Mouse (Mus musculus): ENCODE measurements around the gene Gprc5a. TPM values are rescaled to one million over a fixed set of nuclear protein-coding genes. Genes with fewer than 3 reads are reported as not detected.

The Gprc5a gene
- 0.66 TPM in 1 of 2 replicates, not detected in the other for polyA plus RNA-seq (2014; fragmentation: Nextera tagmentation; extraction: Ambion mirVana)

- no peaks in the 10 kb centered on the region for H3K9me3 ChIP-seq (ENCODE audit: control insufficient read depth, low read length)
- H3K4me1 ChIP-seq (ENCODE audit: control insufficient read depth, insufficient read depth, low read length) = peaks cover 8% of the 10 kb centered on the region; the same call in 1 of the 2 replicates
- H3K4me2 ChIP-seq (ENCODE audit: low read length) = peak within 1 kb of the TSS; percentile 71
- H3K27me3 ChIP-seq (ENCODE audit: control insufficient read depth, insufficient read depth, low read length) = peaks cover 15% of the 10 kb centered on the region; the same call in 1 of the 2 replicates
- no peak within 1 kb of the TSS for H3K27ac ChIP-seq (replicated peaks; ENCODE audit: low read depth, low read length)
- H3K9ac ChIP-seq (replicated peaks; ENCODE audit: low read length) = peak within 1 kb of the TSS; percentile 31; the same call in 1 of the 2 replicates
- under 1% methylated on average over 44 of the region's 44 CpGs for WGBS
- peak within 1 kb of the TSS; percentile 40 for H3K4me3 ChIP-seq (replicated peaks; ENCODE audit: low read depth, low read length)
- DNase-seq = peak; percentile 57
- 0 out of 2 replicates have a peak, but pooled peaks have one; percentile 37 for ATAC-seq (ENCODE audit: low FRiP score, low TSS enrichment)
- no peaks in the 10 kb centered on the region for H3K36me3 ChIP-seq (ENCODE audit: control insufficient read depth, insufficient read depth, low read length)
These were observed at the start of gene Gprc5a for GRCm38 (mm10) chr6:135065236-135065957. TSS of gene Gprc5a (plus strand) at chr6:135065651.

- Histone ChIP-seq H3K4me2 (ENCODE audit: low read length) (no peak overlapping the region), H3K27me3 (ENCODE audit: control insufficient read depth, insufficient read depth, low read length) (no peaks in the 10 kb centered on the region), H3K9ac (replicated peaks; ENCODE audit: low read length) (no peak overlapping the region), H3K4me1 (ENCODE audit: control insufficient read depth, insufficient read depth, low read length) (peaks cover 4% of the 10 kb centered on the region), H3K9me3 (ENCODE audit: control insufficient read depth, low read length) (no peaks in the 10 kb centered on the region), H3K36me3 (ENCODE audit: control insufficient read depth, insufficient read depth, low read length) (peaks cover 87% of the 10 kb centered on the region), H3K27ac (replicated peaks; ENCODE audit: low read depth, low read length) (no peak overlapping the region), H3K4me3 (replicated peaks; ENCODE audit: low read depth, low read length) (no peak overlapping the region)
- ATAC-seq (ENCODE audit: low FRiP score, low TSS enrichment) = no peak
- no peak for DNase-seq
- WGBS = 94% methylated on average over 11 of the region's 11 CpGs
These were observed 48.2 kb upstream of the Gprc5a start for GRCm38 (mm10) chr6:135017211-135017610.

- Histone ChIP-seq H3K27ac (replicated peaks; ENCODE audit: low read depth, low read length) (no peak overlapping the region), H3K9me3 (ENCODE audit: control insufficient read depth, low read length) (no peaks in the 10 kb centered on the region), H3K9ac (replicated peaks; ENCODE audit: low read length) (no peak overlapping the region), H3K27me3 (ENCODE audit: control insufficient read depth, insufficient read depth, low read length) (no peaks in the 10 kb centered on the region), H3K4me2 (ENCODE audit: low read length) (no peak overlapping the region), H3K36me3 (ENCODE audit: control insufficient read depth, insufficient read depth, low read length) (peaks cover 99% of the 10 kb centered on the region), H3K4me1 (ENCODE audit: control insufficient read depth, insufficient read depth, low read length) (no peaks in the 10 kb centered on the region), H3K4me3 (replicated peaks; ENCODE audit: low read depth, low read length) (no peak overlapping the region)
- no peak for ATAC-seq (ENCODE audit: low FRiP score, low TSS enrichment)
- DNase-seq = no peak
- 86% methylated on average over 10 of the region's 10 CpGs for WGBS
These were observed 45.9 kb upstream of the Gprc5a start for GRCm38 (mm10) chr6:135019564-135019963.

DNA sequence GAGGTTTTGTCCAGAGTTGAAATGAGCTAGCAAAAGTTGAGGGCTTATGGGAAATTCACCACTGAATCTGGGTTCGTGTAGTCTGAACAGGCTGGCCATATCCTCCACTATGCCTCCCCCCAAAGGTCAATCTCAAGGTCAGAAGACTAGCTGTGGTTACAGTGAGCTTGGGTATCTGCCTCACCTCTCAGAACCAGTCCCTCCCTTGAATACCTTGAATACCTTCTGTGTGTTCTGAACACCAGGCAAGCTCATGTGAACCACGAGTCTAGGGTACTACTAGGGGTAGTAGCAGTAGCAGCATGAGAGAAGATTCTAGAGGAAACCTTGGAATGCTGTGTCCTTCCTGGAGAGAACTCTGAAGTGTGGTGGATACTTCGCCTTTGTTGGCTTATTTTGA is 43.8 kb upstream of the Gprc5a start:
- 93% methylated on average over 3 of the region's 3 CpGs for WGBS
- no peaks in the 10 kb centered on the region for H3K9me3 ChIP-seq (ENCODE audit: control insufficient read depth, low read length)
- H3K9ac ChIP-seq (replicated peaks; ENCODE audit: low read length) = no peak overlapping the region
- H3K4me3 ChIP-seq (replicated peaks; ENCODE audit: low read depth, low read length) = no peak overlapping the region
- peaks cover 85% of the 10 kb centered on the region for H3K36me3 ChIP-seq (ENCODE audit: control insufficient read depth, insufficient read depth, low read length)
- H3K4me2 ChIP-seq (ENCODE audit: low read length) = no peak overlapping the region
- H3K4me1 ChIP-seq (ENCODE audit: control insufficient read depth, insufficient read depth, low read length) = no peaks in the 10 kb centered on the region
- H3K27me3 ChIP-seq (ENCODE audit: control insufficient read depth, insufficient read depth, low read length) = no peaks in the 10 kb centered on the region
- no peak for ATAC-seq (ENCODE audit: low FRiP score, low TSS enrichment)
- no peak overlapping the region for H3K27ac ChIP-seq (replicated peaks; ENCODE audit: low read depth, low read length)
- no peak for DNase-seq

DNA sequence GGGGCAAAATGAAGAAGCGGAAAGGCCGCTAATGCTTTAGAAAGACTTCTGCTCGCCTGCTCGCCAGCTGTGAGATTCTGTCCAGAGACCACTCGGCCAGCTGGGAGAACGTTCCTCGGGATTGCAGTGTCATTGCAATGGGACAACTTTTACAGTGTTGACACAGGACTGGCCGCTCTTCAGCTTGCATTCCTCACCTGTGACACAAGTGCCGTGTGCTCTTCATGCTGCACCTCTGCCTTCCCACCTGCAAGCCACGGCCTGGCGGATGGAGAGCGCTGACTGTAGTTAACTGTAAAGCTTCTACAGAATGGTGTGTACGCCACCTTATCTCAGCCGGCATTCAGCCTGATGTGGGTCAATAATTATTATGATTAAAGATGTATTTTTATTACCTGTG is 42.1 kb upstream of the Gprc5a start:
- H3K27ac ChIP-seq (replicated peaks; ENCODE audit: low read depth, low read length) = no peak overlapping the region
- H3K4me1 ChIP-seq (ENCODE audit: control insufficient read depth, insufficient read depth, low read length) = no peaks in the 10 kb centered on the region
- ATAC-seq (ENCODE audit: low FRiP score, low TSS enrichment) (no peak), DNase-seq (no peak)
- H3K4me2 ChIP-seq (ENCODE audit: low read length) = no peak overlapping the region
- H3K27me3 ChIP-seq (ENCODE audit: control insufficient read depth, insufficient read depth, low read length) = no peaks in the 10 kb centered on the region
- H3K9ac ChIP-seq (replicated peaks; ENCODE audit: low read length) = no peak overlapping the region
- no peaks in the 10 kb centered on the region for H3K9me3 ChIP-seq (ENCODE audit: control insufficient read depth, low read length)
- peaks cover 68% of the 10 kb centered on the region for H3K36me3 ChIP-seq (ENCODE audit: control insufficient read depth, insufficient read depth, low read length)
- no peak overlapping the region for H3K4me3 ChIP-seq (replicated peaks; ENCODE audit: low read depth, low read length)
- 96% methylated on average over 14 of the region's 14 CpGs for WGBS

DNA sequence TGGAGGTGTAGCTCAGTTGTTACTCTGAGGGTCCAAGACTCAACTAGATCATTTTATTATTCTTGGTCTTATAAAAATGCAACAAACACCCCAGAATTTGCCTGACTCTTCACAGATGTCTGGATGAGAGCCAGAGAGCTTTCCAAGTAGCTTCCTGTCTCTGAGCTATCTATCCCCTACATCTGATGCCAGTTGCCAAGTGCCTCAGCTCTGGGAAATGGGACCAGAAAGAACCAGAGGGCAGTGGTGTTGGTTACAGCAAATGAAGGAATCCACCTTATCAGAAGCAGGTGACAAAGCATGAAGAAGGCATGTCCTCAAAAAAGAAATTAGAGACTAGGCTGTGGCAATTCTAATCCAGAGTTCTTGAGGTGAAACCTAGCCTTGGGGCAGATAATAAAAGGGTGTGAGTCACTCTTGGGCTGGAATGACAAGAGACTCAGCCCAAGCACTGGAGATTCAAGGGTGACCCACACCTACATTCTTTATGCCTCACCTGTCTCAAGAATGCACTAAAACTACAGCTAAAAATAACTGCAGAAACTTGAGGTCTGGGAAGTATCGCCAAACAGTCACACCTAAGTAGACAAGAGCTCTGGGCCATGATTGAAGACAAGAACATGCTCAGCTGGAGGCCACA is 40.5 kb upstream of the Gprc5a start:
- Histone ChIP-seq H3K4me3 (replicated peaks; ENCODE audit: low read depth, low read length) (no peak overlapping the region), H3K4me2 (ENCODE audit: low read length) (no peak overlapping the region), H3K9ac (replicated peaks; ENCODE audit: low read length) (no peak overlapping the region), H3K27me3 (ENCODE audit: control insufficient read depth, insufficient read depth, low read length) (no peaks in the 10 kb centered on the region), H3K9me3 (ENCODE audit: control insufficient read depth, low read length) (no peaks in the 10 kb centered on the region), H3K27ac (replicated peaks; ENCODE audit: low read depth, low read length) (no peak overlapping the region), H3K4me1 (ENCODE audit: control insufficient read depth, insufficient read depth, low read length) (no peaks in the 10 kb centered on the region), H3K36me3 (ENCODE audit: control insufficient read depth, insufficient read depth, low read length) (peaks cover 52% of the 10 kb centered on the region)
- ATAC-seq (ENCODE audit: low FRiP score, low TSS enrichment) (no peak), DNase-seq (no peak)
- WGBS = 100% methylated on average over 1 of the region's 1 CpGs

DNA sequence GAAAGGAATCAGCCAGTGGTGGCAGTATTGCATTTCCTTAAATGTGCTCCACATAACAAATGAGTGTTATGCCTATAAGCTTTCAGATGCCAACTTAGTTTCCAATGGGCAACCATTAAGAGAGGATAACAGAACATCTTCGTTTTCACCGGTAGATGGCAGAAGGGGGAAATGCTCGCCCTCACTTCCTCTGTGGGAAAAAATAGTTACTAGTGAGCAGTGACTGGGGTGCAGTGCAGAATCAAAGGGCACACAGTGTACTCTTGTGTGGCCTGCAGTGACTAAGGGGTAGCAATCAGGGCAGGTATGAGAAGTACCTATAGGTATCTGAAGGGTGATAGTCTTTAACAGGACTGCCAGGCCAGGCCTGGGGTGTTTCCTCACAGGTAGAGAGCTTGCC is 39.2 kb upstream of the Gprc5a start:
- DNase-seq = peak; percentile 69

GRCm38 (mm10) chr6:135026755-135027154 is 38.7 kb upstream of the Gprc5a start:
- Histone ChIP-seq H3K36me3 (ENCODE audit: control insufficient read depth, insufficient read depth, low read length) (peaks cover 34% of the 10 kb centered on the region), H3K9ac (replicated peaks; ENCODE audit: low read length) (no peak overlapping the region), H3K27me3 (ENCODE audit: control insufficient read depth, insufficient read depth, low read length) (no peaks in the 10 kb centered on the region), H3K4me2 (ENCODE audit: low read length) (no peak overlapping the region), H3K4me1 (ENCODE audit: control insufficient read depth, insufficient read depth, low read length) (no peaks in the 10 kb centered on the region), H3K4me3 (replicated peaks; ENCODE audit: low read depth, low read length) (no peak overlapping the region), H3K27ac (replicated peaks; ENCODE audit: low read depth, low read length) (no peak overlapping the region), H3K9me3 (ENCODE audit: control insufficient read depth, low read length) (no peaks in the 10 kb centered on the region)
- DNase-seq (no peak), ATAC-seq (ENCODE audit: low FRiP score, low TSS enrichment) (no peak)
- WGBS = 77% methylated on average over 2 of the region's 2 CpGs

More for the DNA sequence above, 39.2 kb upstream of the Gprc5a start:
- Histone ChIP-seq H3K4me1 (ENCODE audit: control insufficient read depth, insufficient read depth, low read length) (no peaks in the 10 kb centered on the region), H3K9ac (replicated peaks; ENCODE audit: low read length) (no peak overlapping the region), H3K4me2 (ENCODE audit: low read length) (no peak overlapping the region), H3K9me3 (ENCODE audit: control insufficient read depth, low read length) (no peaks in the 10 kb centered on the region), H3K27me3 (ENCODE audit: control insufficient read depth, insufficient read depth, low read length) (no peaks in the 10 kb centered on the region), H3K27ac (replicated peaks; ENCODE audit: low read depth, low read length) (no peak overlapping the region), H3K4me3 (replicated peaks; ENCODE audit: low read depth, low read length) (no peak overlapping the region), H3K36me3 (ENCODE audit: control insufficient read depth, insufficient read depth, low read length) (peaks cover 39% of the 10 kb centered on the region)
- WGBS = 4% methylated on average over 3 of the region's 3 CpGs
- ATAC-seq (ENCODE audit: low FRiP score, low TSS enrichment) = no peak

GRCm38 (mm10) chr6:135029246-135029645 is 36.2 kb upstream of the Gprc5a start:
- Histone ChIP-seq H3K9me3 (ENCODE audit: control insufficient read depth, low read length) (no peaks in the 10 kb centered on the region), H3K4me3 (replicated peaks; ENCODE audit: low read depth, low read length) (no peak overlapping the region), H3K4me1 (ENCODE audit: control insufficient read depth, insufficient read depth, low read length) (no peaks in the 10 kb centered on the region), H3K27me3 (ENCODE audit: control insufficient read depth, insufficient read depth, low read length) (no peaks in the 10 kb centered on the region), H3K4me2 (ENCODE audit: low read length) (no peak overlapping the region), H3K9ac (replicated peaks; ENCODE audit: low read length) (no peak overlapping the region), H3K27ac (replicated peaks; ENCODE audit: low read depth, low read length) (no peak overlapping the region), H3K36me3 (ENCODE audit: control insufficient read depth, insufficient read depth, low read length) (peaks cover 10% of the 10 kb centered on the region)
- ATAC-seq (ENCODE audit: low FRiP score, low TSS enrichment) (no peak), DNase-seq (no peak)
- WGBS = 80% methylated on average over 4 of the region's 4 CpGs

Data from midbrain, embryonic 14.5 days (tissue).